Mouse (Mus musculus): Measurements from ENCODE around the gene 1110032A03Rik.

1110032A03Rik gene

GRCm38 (mm10) chr9:50774991-50775612, at the start of gene 1110032A03Rik, which contains the start of gene Alg9:
Gene 1110032A03Rik, minus strand, starts transcription at chr9:50775520.
Gene Alg9, plus strand, starts transcription at chr9:50775019.
- peak; percentile 89 for DNase-seq

- DNase-seq = no peak
Observed at GRCm38 (mm10) chr9:50823779-50824453, 48.6 kb upstream of the 1110032A03Rik start.

- no peak for DNase-seq
Observed at GRCm38 (mm10) chr9:50822216-50822615, 46.9 kb upstream of the 1110032A03Rik start.

- no peak for DNase-seq
Observed at GRCm38 (mm10) chr9:50821651-50822050, 46.3 kb upstream of the 1110032A03Rik start.

GRCm38 (mm10) chr9:50819716-50820115, 44.4 kb upstream of the 1110032A03Rik start:
- DNase-seq = no peak

GRCm38 (mm10) chr9:50818050-50818449, 42.7 kb upstream of the 1110032A03Rik start:
- DNase-seq = no peak

- no peak for DNase-seq
Observed at GRCm38 (mm10) chr9:50816512-50816911, 41.2 kb upstream of the 1110032A03Rik start.

- no peak for DNase-seq
Observed at GRCm38 (mm10) chr9:50815666-50816065, 40.3 kb upstream of the 1110032A03Rik start.

- no peak for DNase-seq
Observed at GRCm38 (mm10) chr9:50813796-50814195, 38.5 kb upstream of the 1110032A03Rik start.

GRCm38 (mm10) chr9:50811746-50812145, 36.4 kb upstream of the 1110032A03Rik start:
- DNase-seq = no peak

- DNase-seq = no peak
Observed at GRCm38 (mm10) chr9:50811187-50811586, 35.9 kb upstream of the 1110032A03Rik start.

GRCm38 (mm10) chr9:50809146-50809545, 33.8 kb upstream of the 1110032A03Rik start:
- DNase-seq = no peak

- DNase-seq = no peak
Observed at GRCm38 (mm10) chr9:50808471-50808870, 33.2 kb upstream of the 1110032A03Rik start.

- no peak for DNase-seq
Observed at GRCm38 (mm10) chr9:50803055-50803671, 27.8 kb upstream of the 1110032A03Rik start.

- DNase-seq = peak; percentile 46
Observed at GRCm38 (mm10) chr9:50800985-50801384, 25.7 kb upstream of the 1110032A03Rik start.

- DNase-seq = no peak
Observed at GRCm38 (mm10) chr9:50798368-50798767, 23.0 kb upstream of the 1110032A03Rik start.

- DNase-seq = no peak
Observed at GRCm38 (mm10) chr9:50797641-50798040, 22.3 kb upstream of the 1110032A03Rik start.

GRCm38 (mm10) chr9:50796776-50797175, 21.5 kb upstream of the 1110032A03Rik start:
- no peak for DNase-seq

- no peak for DNase-seq
Observed at GRCm38 (mm10) chr9:50795266-50795665, 19.9 kb upstream of the 1110032A03Rik start.

GRCm38 (mm10) chr9:50782155-50782554, 6.8 kb upstream of the 1110032A03Rik start:
- DNase-seq = no peak

- DNase-seq = no peak
Observed at GRCm38 (mm10) chr9:50776162-50776760, 941 bp upstream of the 1110032A03Rik start.

- DNase-seq = no peak
Observed at GRCm38 (mm10) chr9:50775662-50776126, 374 bp upstream of the 1110032A03Rik start.

GRCm38 (mm10) chr9:50774026-50774462, 1.3 kb downstream of the 1110032A03Rik start:
- DNase-seq = no peak

Measured in cerebellum, adult 9-10 months (tissue).